Mouse (Mus musculus) kidney, postnatal 0 days (tissue): ENCODE data around the gene Itgam. TPM values are rescaled to one million over a fixed set of nuclear protein-coding genes. Genes with fewer than 3 reads are reported as not detected.

Experiments used
- ATAC-seq: fragments of 200-750 bp; cut with Nextera tagmentation; replicated peaks from 2 replicates; pipeline ENCODE4 v1.8.0; 2017; ENCODE audit warnings: low read depth, moderate number of reproducible peaks, moderate TSS enrichment, moderate library complexity; ENCODE audit not compliant: low FRiP score
- DNase-seq: peaks from one replicate; pipeline ENCODE4 v3.0.0-alpha.2; 2016; ENCODE audit warnings: low spot score
- H3K27ac ChIP-seq: fragments of 300-500 bp; sonication (generic); 2 replicates; pipeline ENCODE4 v1.5.1; 2014; ENCODE audit warnings: mild to moderate bottlenecking
- H3K27me3 ChIP-seq: fragments of 300-500 bp; sonication (generic); 2 replicates; pipeline ENCODE4 v1.6.1; 2014; ENCODE audit warnings: low read length, mixed read lengths; ENCODE audit not compliant: insufficient read depth
- H3K36me3 ChIP-seq: fragments of 300-500 bp; sonication (generic); 2 replicates; pipeline ENCODE4 v1.6.1; 2014; ENCODE audit warnings: low read length, mixed read lengths; ENCODE audit not compliant: insufficient read depth
- H3K4me1 ChIP-seq: fragments of 300-500 bp; sonication (generic); replicated peaks from 2 replicates; pipeline ENCODE4 v1.6.1; 2014; ENCODE audit warnings: antibody characterized with exemption, low read length, mixed read lengths; ENCODE audit not compliant: insufficient read depth
- H3K4me2 ChIP-seq: fragments of 300-500 bp; sonication (generic); 2 replicates; pipeline ENCODE4 v1.6.1; 2014; ENCODE audit warnings: mild to moderate bottlenecking, low read length, moderate library complexity, mixed read lengths
- H3K4me3 ChIP-seq: fragments of 300-500 bp; sonication (generic); replicated peaks from 2 replicates; pipeline ENCODE4 v1.5.1; 2014; ENCODE audit warnings: low read depth, low read length
- H3K9ac ChIP-seq: fragments of 300-500 bp; sonication (generic); 2 replicates; pipeline ENCODE4 v1.6.1; 2014; ENCODE audit warnings: low read depth, low read length
- H3K9me3 ChIP-seq: fragments of 300-500 bp; sonication (generic); replicated peaks from 2 replicates; pipeline ENCODE4 v1.6.1; 2016; ENCODE audit warnings: low read length, inconsistent platforms, mixed read lengths
- CTCF ChIP-seq: IDR thresholded peaks from 2 replicates; pipeline ENCODE4 v1.5.1; 2016; ENCODE audit warnings: antibody characterized with exemption, low read depth, mild to moderate bottlenecking, moderate library complexity
- WGBS: fragments of 180-500 bp; shearing (Covaris S2); extraction: QIAGEN DNeasy Blood & Tissue Kit; methylation state at CpG from one replicate; pipeline ENCODE4 v1.1.7; 2014; 5-methylcytosine and 5-hydroxymethylcytosine counted together
- polyA plus RNA-seq: library from polyadenylated mRNA; unstranded; fragments of >200 nt; fragmentation: Nextera tagmentation; extraction: Ambion mirVana; gene quantifications from 2 replicates; pipeline ENCODE4 v1.2.1, GENCODE M21; 2015

Itgam gene
- polyA plus RNA-seq, 1 experiment from 2014 or later: 0.79 TPM

- Histone ChIP-seq H3K36me3 (no peaks in the 10 kb centered on the region), H3K4me2 (no peak overlapping the region), H3K27me3 (no peaks in the 10 kb centered on the region), H3K27ac (no peak overlapping the region), H3K9ac (no peak overlapping the region), H3K9me3 (no peaks in the 10 kb centered on the region), H3K4me3 (no peak overlapping the region), H3K4me1 (no peaks in the 10 kb centered on the region)
- DNase-seq (no peak), ATAC-seq (no peak)
- WGBS: 74% methylated on average over 2 of the region's 2 CpGs
- no peak for TF ChIP-seq CTCF
Measured at GRCm38 (mm10) chr7:128100742-128101357, 38.4 kb downstream of the Itgam start.

GRCm38 (mm10) chr7:128105246-128105645 lies 42.8 kb downstream of the Itgam start:
- DNase-seq (no peak), ATAC-seq (no peak)
- no peak for TF ChIP-seq CTCF
- H3K36me3 ChIP-seq: no peaks in the 10 kb centered on the region
- no peak overlapping the region for H3K4me2 ChIP-seq
- 66% methylated on average over 4 of the region's 4 CpGs for WGBS
- H3K9me3 ChIP-seq: no peaks in the 10 kb centered on the region
- no peak overlapping the region for H3K4me3 ChIP-seq
- H3K27me3 ChIP-seq: no peaks in the 10 kb centered on the region
- H3K9ac ChIP-seq: no peak overlapping the region
- H3K4me1 ChIP-seq: no peaks in the 10 kb centered on the region
- H3K27ac ChIP-seq: no peak overlapping the region

- no peak overlapping the region for H3K4me3 ChIP-seq
- no peaks in the 10 kb centered on the region for H3K4me1 ChIP-seq
- ATAC-seq (no peak), DNase-seq (no peak)
- TF ChIP-seq CTCF: no peak
- 88% methylated on average over 7 of the region's 7 CpGs for WGBS
- no peaks in the 10 kb centered on the region for H3K9me3 ChIP-seq
- H3K27ac ChIP-seq: no peak overlapping the region
- no peak overlapping the region for H3K9ac ChIP-seq
- no peaks in the 10 kb centered on the region for H3K36me3 ChIP-seq
- H3K27me3 ChIP-seq: no peaks in the 10 kb centered on the region
- no peak overlapping the region for H3K4me2 ChIP-seq
Measured at GRCm38 (mm10) chr7:128107462-128107861, 45.0 kb downstream of the Itgam start.

GRCm38 (mm10) chr7:128110314-128110713 lies 47.9 kb downstream of the Itgam start:
- Histone ChIP-seq H3K9ac (no peak overlapping the region), H3K9me3 (no peaks in the 10 kb centered on the region), H3K4me2 (no peak overlapping the region), H3K36me3 (no peaks in the 10 kb centered on the region), H3K4me1 (no peaks in the 10 kb centered on the region), H3K4me3 (no peak overlapping the region), H3K27me3 (no peaks in the 10 kb centered on the region), H3K27ac (no peak overlapping the region)
- DNase-seq (no peak), ATAC-seq (no peak)
- TF ChIP-seq CTCF: no peak
- WGBS: 64% methylated on average over 2 of the region's 2 CpGs

- no peak overlapping the region for H3K27ac ChIP-seq
- no peaks in the 10 kb centered on the region for H3K4me1 ChIP-seq
- no peak overlapping the region for H3K4me3 ChIP-seq
- H3K27me3 ChIP-seq: no peaks in the 10 kb centered on the region
- H3K36me3 ChIP-seq: no peaks in the 10 kb centered on the region
- H3K9me3 ChIP-seq: no peaks in the 10 kb centered on the region
- ATAC-seq: no peak
- WGBS: 86% methylated on average over 11 of the region's 11 CpGs
- no peak overlapping the region for H3K4me2 ChIP-seq
- H3K9ac ChIP-seq: no peak overlapping the region
- no peak for DNase-seq
- no peak for TF ChIP-seq CTCF
Measured at GRCm38 (mm10) chr7:128112131-128112530, 49.7 kb downstream of the Itgam start.

- Histone ChIP-seq H3K4me3 (no peak overlapping the region), H3K36me3 (no peaks in the 10 kb centered on the region), H3K4me2 (no peak overlapping the region), H3K27ac (no peak overlapping the region), H3K27me3 (no peaks in the 10 kb centered on the region), H3K4me1 (no peaks in the 10 kb centered on the region), H3K9me3 (no peaks in the 10 kb centered on the region), H3K9ac (no peak overlapping the region)
- no peak for TF ChIP-seq CTCF
- 96% methylated on average over 11 of the region's 11 CpGs for WGBS
- ATAC-seq: no peak
- no peak for DNase-seq
Measured at GRCm38 (mm10) chr7:128114371-128115105, 52.1 kb downstream of the Itgam start.
